Comparison of ENCODE assay signal across 7 mouse cellular contexts in the genomic region with DNA sequence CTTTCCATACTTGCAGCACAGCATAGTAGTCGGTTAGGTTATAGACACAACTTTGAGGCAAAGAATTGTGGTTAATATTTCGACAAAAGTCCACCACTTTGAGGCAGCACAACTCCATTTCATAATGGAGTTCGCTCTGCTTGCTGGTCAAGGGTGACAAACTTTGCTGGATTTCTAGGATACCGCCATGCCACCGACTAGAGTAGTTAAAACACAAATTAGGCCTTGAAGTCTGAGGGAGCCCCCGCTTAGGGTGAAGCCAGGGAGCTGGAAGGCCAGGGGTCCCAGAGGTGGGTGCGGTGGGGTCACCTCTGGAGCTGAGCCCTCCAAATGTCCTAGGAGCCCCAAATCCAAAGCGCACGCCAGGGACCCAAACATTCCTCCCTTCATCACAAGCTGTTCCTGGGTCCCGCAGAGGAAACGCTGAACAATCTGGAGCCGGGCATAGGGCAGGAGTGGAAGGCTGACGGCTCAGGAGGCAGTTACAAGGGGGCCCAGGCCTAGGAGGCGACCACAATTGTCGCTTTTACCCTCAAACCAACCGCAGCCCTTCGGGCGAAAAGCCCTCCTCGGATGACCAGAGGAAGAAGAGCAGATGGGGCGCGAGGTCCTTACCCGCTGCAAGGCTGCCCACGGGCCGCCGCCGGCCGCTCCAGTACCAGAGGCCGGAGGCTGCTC. TPM values are rescaled to one million over a fixed set of nuclear protein-coding genes. Genes with fewer than 3 reads are reported as not detected.
DNase-seq lines count a peak whose midpoint lies in the region; ATAC-seq lines count a peak whose summit lies in the region.

No protein-coding gene starts in this region.

- no peaks in the 10 kb centered on the region for H3K4me1 ChIP-seq in neural tube, embryonic 11.5 days (ENCODE audit: control insufficient read depth, insufficient read depth, low read length)
- H3K4me1 ChIP-seq in brown adipose tissue, adult 24 weeks (ENCODE audit: control insufficient read depth, insufficient read depth, insufficient read length, low read length), result peaks cover 3% of the 10 kb centered on the region
- peaks cover 4% of the 10 kb centered on the region; the same call in 1 of the 2 replicates for H3K4me1 ChIP-seq in forebrain, embryonic 14.5 days (ENCODE audit: control insufficient read depth, insufficient read depth, low read length)
- H3K4me1 ChIP-seq in midbrain, embryonic 12.5 days, result peaks cover 6% of the 10 kb centered on the region

- peak overlapping the region; percentile 81 for H3K4me3 ChIP-seq in neural tube, embryonic 11.5 days (ENCODE audit: low read depth, low read length)
- peak overlapping the region; percentile 77 for H3K4me3 ChIP-seq in brown adipose tissue, adult 24 weeks (ENCODE audit: insufficient read depth, low read depth, low read length)
- H3K4me3 ChIP-seq in forebrain, embryonic 14.5 days (ENCODE audit: low read depth, low read length), result peak overlapping the region; percentile 59
- peak overlapping the region; percentile 84 for H3K4me3 ChIP-seq in midbrain, embryonic 12.5 days

- peak overlapping the region; percentile 64; the same call in 1 of the 2 replicates for H3K27ac ChIP-seq in neural tube, embryonic 11.5 days (ENCODE audit: low read depth, low read length)
- H3K27ac ChIP-seq in brown adipose tissue, adult 24 weeks (replicated peaks; ENCODE audit: low read depth, low read length), result peak overlapping the region; percentile 79
- peak overlapping the region; percentile 45; the same call in 1 of the 2 replicates for H3K27ac ChIP-seq in forebrain, embryonic 14.5 days (ENCODE audit: low read depth, low read length)
- H3K27ac ChIP-seq in midbrain, embryonic 12.5 days (replicated peaks), result peak overlapping the region; percentile 67; the same call in 1 of the 2 replicates

- no peaks in the 10 kb centered on the region for H3K9me3 ChIP-seq in neural tube, embryonic 11.5 days (ENCODE audit: control insufficient read depth, low read length)
- no peaks in the 10 kb centered on the region for H3K9me3 ChIP-seq in forebrain, embryonic 14.5 days (replicated peaks; ENCODE audit: control insufficient read depth, low read length)
- H3K9me3 ChIP-seq in midbrain, embryonic 12.5 days, result no peaks in the 10 kb centered on the region

- peak overlapping the region; percentile 88 for H3K4me2 ChIP-seq in neural tube, embryonic 11.5 days (ENCODE audit: low read depth)
- H3K4me2 ChIP-seq in forebrain, embryonic 14.5 days (ENCODE audit: low read length), result peak overlapping the region; percentile 71
- H3K4me2 ChIP-seq in midbrain, embryonic 12.5 days (replicated peaks), result peak overlapping the region; percentile 89

- H3K36me3 ChIP-seq in neural tube, embryonic 11.5 days (ENCODE audit: control insufficient read depth, insufficient read depth, low read length), result no peaks in the 10 kb centered on the region
- H3K36me3 ChIP-seq in forebrain, embryonic 14.5 days (ENCODE audit: control insufficient read depth, insufficient read depth, low read length), result no peaks in the 10 kb centered on the region
- H3K36me3 ChIP-seq in midbrain, embryonic 12.5 days, result no peaks in the 10 kb centered on the region

- peak; percentile 31 for DNase-seq in neural tube, embryonic 11.5 days (ENCODE audit: low spot score)
- DNase-seq in neural tube, embryonic 10.5 days (ENCODE audit: extremely low spot score, low spot score), result no peak
- DNase-seq in forebrain, embryonic 14.5 days (ENCODE audit: low spot score), result peak; percentile 14
- DNase-seq in kidney, postnatal 14 days, result peak; percentile 61
- DNase-seq in cerebellum, postnatal 14 days, result no peak

- H3K27me3 ChIP-seq in neural tube, embryonic 11.5 days (ENCODE audit: control insufficient read depth, insufficient read depth, low read length), result no peaks in the 10 kb centered on the region
- no peaks in the 10 kb centered on the region for H3K27me3 ChIP-seq in forebrain, embryonic 14.5 days (replicated peaks; ENCODE audit: control insufficient read depth, insufficient read depth, low read length)
- H3K27me3 ChIP-seq in midbrain, embryonic 12.5 days, result no peaks in the 10 kb centered on the region

- no peak; the same call in 1 of the 2 replicates for ATAC-seq in neural tube, embryonic 11.5 days (ENCODE audit: insufficient read depth, low FRiP score, low TSS enrichment)
- ATAC-seq in forebrain, embryonic 14.5 days, result no peak
- no peak; the same call in 1 of the 2 replicates for ATAC-seq in midbrain, embryonic 12.5 days (ENCODE audit: low FRiP score, low read depth)

- peak overlapping the region; percentile 83 for H3K9ac ChIP-seq in neural tube, embryonic 11.5 days (ENCODE audit: low read length)
- H3K9ac ChIP-seq in forebrain, embryonic 14.5 days (ENCODE audit: low read length), result peak overlapping the region; percentile 75
- H3K9ac ChIP-seq in midbrain, embryonic 12.5 days (replicated peaks), result peak overlapping the region; percentile 87

- WGBS in neural tube, embryonic 11.5 days, result 4% methylated on average over 28 of the region's 28 CpGs
- 2% methylated on average over 28 of the region's 28 CpGs for WGBS in forebrain, embryonic 14.5 days
- WGBS in midbrain, embryonic 12.5 days, result 3% methylated on average over 28 of the region's 28 CpGs

RNA-seq across cellular contexts. Expression of gene Hibadh, which starts 0.5 kb away (rescaled TPM):
- 43.7 and 47.6 TPM in 2 replicates for polyA plus RNA-seq in neural tube, embryonic 11.5 days (2014; fragmentation: Nextera tagmentation; extraction: Ambion mirVana)
- 442 and 614 TPM in 2 replicates for polyA plus RNA-seq in brown adipose tissue, adult 24 weeks (2012; ENCODE audit: insufficient read depth, insufficient read length, missing spikeins)
- 41.1 and 45.3 TPM in 2 replicates for polyA plus RNA-seq in forebrain, embryonic 14.5 days (2014; fragmentation: Nextera tagmentation; extraction: Ambion mirVana)
- polyA plus RNA-seq in midbrain, embryonic 12.5 days (2016; fragmentation: Nextera tagmentation; extraction: Ambion mirVana), result 64.7 and 66.3 TPM in 2 replicates

Comparison
In these comparisons a context has a peak if more than half of its experiments do, and no peak if none do; other contexts are left out.
1. DNase-seq: peak in neural tube, embryonic 11.5 days (single experiment), forebrain, embryonic 14.5 days (single experiment) and kidney, postnatal 14 days (single experiment); none in neural tube, embryonic 10.5 days (single experiment) and cerebellum, postnatal 14 days (0 of 2).
2. Peak in every context shown above with its lines, with median percentiles within 50 percentile points of each other: H3K27ac ChIP-seq, H3K4me2 ChIP-seq, H3K4me3 ChIP-seq and H3K9ac ChIP-seq.